14 mouse cellular contexts compared by ENCODE assay signal in the genomic region with DNA sequence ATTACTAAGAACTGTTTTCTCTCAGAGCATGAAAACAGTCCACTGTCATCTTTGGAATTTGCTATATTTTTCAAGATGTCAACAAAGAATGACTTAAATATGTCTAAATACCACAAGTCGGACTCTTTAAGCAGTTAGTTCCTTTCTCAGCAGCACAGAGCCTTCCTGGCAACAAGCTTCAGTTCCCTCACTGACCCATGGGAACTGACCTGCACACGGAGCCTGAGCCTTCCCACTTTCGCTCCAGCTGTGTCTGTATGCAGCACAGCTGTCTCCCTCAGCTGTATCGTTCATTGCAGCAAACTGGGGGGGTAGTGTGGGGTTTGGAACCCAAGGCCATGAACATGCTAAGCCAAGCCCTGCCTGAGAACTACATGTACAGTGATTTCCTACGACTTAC.
DNase-seq lines count a peak whose midpoint lies in the region; ATAC-seq and TF ChIP-seq lines count a peak whose summit lies in the region.
"Had no signal": no experiment of that assay in that cellular context is flagged by ENCODE, and none has a peak within 500 bp of the region (broad histone marks: within the 10 kb centered on the region; RNA-seq: fewer than 3 reads in every experiment).

No protein-coding gene starts in this region.

- no peak for TF ChIP-seq CTCF in heart, adult 2 months (IDR thresholded peaks at IDR 0.05)
- TF ChIP-seq CTCF in C2C12 (IDR thresholded peaks at IDR 0.05; ENCODE audit: control insufficient read depth, insufficient read depth, insufficient read length) = no peak

- H3K9ac ChIP-seq in heart, adult 2 months (ENCODE audit: low read depth, low read length) = no peak overlapping the region
- no peak overlapping the region for H3K9ac ChIP-seq in heart, embryonic 11.5 days (ENCODE audit: low read depth, low read length)
- H3K9ac ChIP-seq: hindbrain, embryonic 14.5 days; kidney, embryonic 15.5 days; midbrain, embryonic 12.5 days; neural tube, embryonic 12.5 days had no signal

- H3K9me3 ChIP-seq in heart, embryonic 11.5 days (replicated peaks; ENCODE audit: control insufficient read depth, low read length) = no peaks in the 10 kb centered on the region
- H3K9me3 ChIP-seq: kidney, embryonic 15.5 days; midbrain, embryonic 12.5 days; neural tube, embryonic 12.5 days had no signal

- H3K4me3 ChIP-seq in heart, adult 2 months = no peak overlapping the region
- no peak overlapping the region for H3K4me3 ChIP-seq in heart, embryonic 11.5 days (ENCODE audit: low read depth, low read length)
- H3K4me3 ChIP-seq in C2C12 (ENCODE audit: insufficient read depth, poor library complexity, severe bottlenecking) = no peak overlapping the region
- H3K4me3 ChIP-seq: kidney, embryonic 15.5 days; midbrain, embryonic 12.5 days; neural tube, embryonic 12.5 days had no signal

- no peak for ATAC-seq in heart, embryonic 11.5 days (replicated peaks; ENCODE audit: insufficient number of reproducible peaks, low FRiP score, low TSS enrichment)

- no peaks in the 10 kb centered on the region for H3K27me3 ChIP-seq in heart, adult 2 months (ENCODE audit: control insufficient read depth, insufficient read depth, low read length)
- H3K27me3 ChIP-seq in heart, embryonic 11.5 days (ENCODE audit: control insufficient read depth, insufficient read depth, low read length) = no peaks in the 10 kb centered on the region
- no peaks in the 10 kb centered on the region for H3K27me3 ChIP-seq in C2C12 (ENCODE audit: control insufficient read depth, insufficient read depth, insufficient read length)
- H3K27me3 ChIP-seq: kidney, embryonic 15.5 days; midbrain, embryonic 12.5 days; neural tube, embryonic 12.5 days had no signal

- no peaks in the 10 kb centered on the region for H3K36me3 ChIP-seq in heart, adult 2 months (ENCODE audit: control insufficient read depth, insufficient read depth, low read length)
- H3K36me3 ChIP-seq in heart, embryonic 11.5 days (ENCODE audit: control insufficient read depth, insufficient read depth, low read length) = no peaks in the 10 kb centered on the region
- H3K36me3 ChIP-seq in C2C12 (ENCODE audit: control insufficient read depth, insufficient read depth) = no peaks in the 10 kb centered on the region
- H3K36me3 ChIP-seq: kidney, embryonic 15.5 days; midbrain, embryonic 12.5 days; neural tube, embryonic 12.5 days had no signal

- no peak for TF ChIP-seq POLR2A in heart, adult 2 months (IDR thresholded peaks at IDR 0.05; ENCODE audit: insufficient read depth, low read depth, low read length)

- 56% methylated on average over 5 of the region's 5 CpGs for WGBS in heart, adult 2 months
- WGBS in heart, embryonic 11.5 days (ENCODE audit: insufficient replicate concordance) = 67% methylated on average over 5 of the region's 5 CpGs

- 0 out of 2 replicates have a peak, but pooled peaks have one; percentile 40 for TF ChIP-seq EP300 in heart, adult 2 months (IDR thresholded peaks at IDR 0.05; ENCODE audit: insufficient read depth, low read depth, low read length)

- no peak overlapping the region for H3ac ChIP-seq in C2C12 (ENCODE audit: control insufficient read depth, insufficient read length, low read depth)

- H3K4me1 ChIP-seq in heart, adult 2 months (ENCODE audit: control insufficient read depth, insufficient read depth, low read length) = no peaks in the 10 kb centered on the region
- H3K4me1 ChIP-seq in heart, embryonic 11.5 days (ENCODE audit: control insufficient read depth, insufficient read depth, low read length) = no peaks in the 10 kb centered on the region
- H3K4me1 ChIP-seq: kidney, embryonic 15.5 days; midbrain, embryonic 12.5 days; neural tube, embryonic 12.5 days had no signal

- H3K27ac ChIP-seq in heart, adult 2 months = no peak overlapping the region
- H3K27ac ChIP-seq in heart, embryonic 11.5 days (ENCODE audit: low read depth, low read length) = no peak overlapping the region
- H3K27ac ChIP-seq: hindbrain, embryonic 14.5 days; kidney, embryonic 15.5 days; midbrain, embryonic 12.5 days; neural tube, embryonic 12.5 days had no signal

- intact Hi-C loops in heart, adult 2 months (cut with DNase I) = no loop called here

- H3K4me2 ChIP-seq in heart, embryonic 11.5 days = no peak overlapping the region
- H3K4me2 ChIP-seq: hindbrain, embryonic 14.5 days; kidney, embryonic 15.5 days; midbrain, embryonic 12.5 days; neural tube, embryonic 12.5 days had no signal

- H3K79me3 ChIP-seq in C2C12 (ENCODE audit: low read depth) = no peaks in the 10 kb centered on the region

- no peaks in the 10 kb centered on the region for H3K79me2 ChIP-seq in heart, adult 2 months (replicated peaks; ENCODE audit: control insufficient read depth, insufficient read depth, low read length)
- no peaks in the 10 kb centered on the region for H3K79me2 ChIP-seq in C2C12 (ENCODE audit: control insufficient read depth, insufficient read depth)

- DNase-seq in heart, adult 2 months = peak; percentile 42 to 54
- DNase-seq in gastrocnemius, postnatal 25 days = peak; percentile 31
- DNase-seq in lung, postnatal 10 days = peak; percentile 39
- DNase-seq in frontal cortex, postnatal 25 days (ENCODE audit: low spot score in 2 of 2) = no peak
- no peak for DNase-seq in spleen, postnatal 10 days (ENCODE audit: low spot score in 2 of 2)
- DNase-seq in retina, postnatal 1 day = no peak
- DNase-seq: cerebellum, adult 18-20 months; embryo, embryonic 11 days had no signal

TF ChIP-seq in C2C12, 6 proteins besides CTCF, POLR2A, EP300 and RAD21:
- no peak for TF ChIP-seq FOSL1 (IDR thresholded peaks at IDR 0.05; ENCODE audit: insufficient read depth, low read length, poor library complexity, severe bottlenecking)
- peak; percentile 50 for TF ChIP-seq MYOD1 (IDR thresholded peaks at IDR 0.05; ENCODE audit: control insufficient read depth, insufficient read length, low read depth)

Comparison
In these comparisons a context has a peak if more than half of its experiments do, and no peak if none do; other contexts are left out.
1. DNase-seq: peak in heart, adult 2 months (2 of 2), gastrocnemius, postnatal 25 days (single experiment) and lung, postnatal 10 days (single experiment); none in frontal cortex, postnatal 25 days (0 of 2), spleen, postnatal 10 days (0 of 2) and retina, postnatal 1 day (single experiment).